Mouse (Mus musculus) neural tube, embryonic 14.5 days (tissue): ENCODE results near the gene Astn2. TPM values are rescaled to one million over a fixed set of nuclear protein-coding genes. Genes with fewer than 3 reads are reported as not detected.

Experiments used
- ATAC-seq: fragments of 200-750 bp; cut with Nextera tagmentation; 2 replicates; pipeline ENCODE4 v1.8.0; 2017; ENCODE audit warnings: low read depth, mild to moderate bottlenecking, moderate TSS enrichment, moderate library complexity
- H3K27ac ChIP-seq: fragments of 300-500 bp; sonication (generic); 2 replicates; pipeline ENCODE4 v1.5.1; 2014; ENCODE audit warnings: low read depth, mild to moderate bottlenecking, control low read depth, low read length, moderate library complexity, mixed read lengths
- H3K27me3 ChIP-seq: fragments of 300-500 bp; sonication (generic); 2 replicates; pipeline ENCODE4 v1.6.1; 2014; ENCODE audit warnings: low read length; ENCODE audit not compliant: control insufficient read depth, insufficient read depth
- H3K36me3 ChIP-seq: fragments of 300-500 bp; sonication (generic); 2 replicates; pipeline ENCODE4 v1.6.1; 2014; ENCODE audit warnings: low read length, mixed read lengths; ENCODE audit not compliant: control insufficient read depth, insufficient read depth
- H3K4me1 ChIP-seq: fragments of 300-500 bp; sonication (generic); 2 replicates; pipeline ENCODE4 v1.6.1; 2014; ENCODE audit warnings: low read length; ENCODE audit not compliant: control insufficient read depth, insufficient read depth
- H3K4me2 ChIP-seq: fragments of 300-500 bp; sonication (generic); 2 replicates; pipeline ENCODE4 v1.6.1; 2014; ENCODE audit warnings: mild to moderate bottlenecking, low read depth, low read length, control low read depth
- H3K4me3 ChIP-seq: fragments of 300-500 bp; sonication (generic); 2 replicates; pipeline ENCODE4 v1.5.1; 2014; ENCODE audit warnings: low read depth, low read length, control low read depth, mixed read lengths
- H3K9ac ChIP-seq: fragments of 300-500 bp; sonication (generic); replicated peaks from 2 replicates; pipeline ENCODE4 v1.6.1; 2014; ENCODE audit warnings: low read depth, mild to moderate bottlenecking, control low read depth, low read length, mixed read lengths
- H3K9me3 ChIP-seq: fragments of 300-500 bp; sonication (generic); 2 replicates; pipeline ENCODE4 v1.6.1; 2016; ENCODE audit warnings: low read length; ENCODE audit not compliant: control insufficient read depth
- WGBS: fragments of 180-500 bp; shearing (Covaris S2); extraction: QIAGEN DNeasy Blood & Tissue Kit; methylation state at CpG from one replicate; pipeline ENCODE4 v1.1.7; 2014; 5-methylcytosine and 5-hydroxymethylcytosine counted together
- polyA plus RNA-seq: library from polyadenylated mRNA; unstranded; fragments of >200 nt; fragmentation: Nextera tagmentation; extraction: Ambion mirVana; gene quantifications from 2 replicates; pipeline ENCODE4 v1.2.1, GENCODE M21; 2014

Gene Astn2
- polyA plus RNA-seq, 1 experiment from 2014 or later: 6.3 TPM

GRCm38 (mm10) chr4:65610896-65611295, 793.5 kb downstream of the Astn2 start:
- no peak for ATAC-seq
- H3K36me3 ChIP-seq: peaks cover 26% of the 10 kb centered on the region
- no peak overlapping the region for H3K4me2 ChIP-seq
- 18% methylated on average over 6 of the region's 6 CpGs for WGBS
- peaks cover 21% of the 10 kb centered on the region for H3K4me1 ChIP-seq
- H3K9me3 ChIP-seq: no peaks in the 10 kb centered on the region
- H3K27ac ChIP-seq: no peak overlapping the region
- H3K27me3 ChIP-seq: no peaks in the 10 kb centered on the region
- no peak overlapping the region for H3K4me3 ChIP-seq
- no peak overlapping the region for H3K9ac ChIP-seq

GRCm38 (mm10) chr4:65610329-65610728, 794.1 kb downstream of the Astn2 start:
- H3K4me1 ChIP-seq: peaks cover 22% of the 10 kb centered on the region
- H3K36me3 ChIP-seq: peaks cover 21% of the 10 kb centered on the region
- 66% methylated on average over 5 of the region's 5 CpGs for WGBS
- H3K4me3 ChIP-seq: no peak overlapping the region
- H3K4me2 ChIP-seq: no peak overlapping the region
- ATAC-seq: no peak
- no peak overlapping the region for H3K27ac ChIP-seq
- H3K27me3 ChIP-seq: no peaks in the 10 kb centered on the region
- H3K9ac ChIP-seq: no peak overlapping the region
- H3K9me3 ChIP-seq: no peaks in the 10 kb centered on the region

- 90% methylated on average over 4 of the region's 4 CpGs for WGBS
- Histone ChIP-seq H3K36me3 (peaks cover 1% of the 10 kb centered on the region; the same call in 1 of the 2 replicates), H3K4me1 (peaks cover 25% of the 10 kb centered on the region)
These were observed 796.3 kb downstream of the Astn2 start for GRCm38 (mm10) chr4:65608112-65608511.

GRCm38 (mm10) chr4:65607184-65607631, 797.2 kb downstream of the Astn2 start:
- no peak overlapping the region for H3K4me3 ChIP-seq
- peaks cover 25% of the 10 kb centered on the region for H3K4me1 ChIP-seq
- 84% methylated on average over 10 of the region's 10 CpGs for WGBS
- H3K9ac ChIP-seq: peak overlapping the region; percentile 8; the same call in 1 of the 2 replicates
- no peaks in the 10 kb centered on the region for H3K36me3 ChIP-seq
- no peaks in the 10 kb centered on the region for H3K27me3 ChIP-seq
- H3K27ac ChIP-seq: no peak overlapping the region
- ATAC-seq: no peak
- peak overlapping the region; percentile 63 for H3K4me2 ChIP-seq
- H3K9me3 ChIP-seq: no peaks in the 10 kb centered on the region

More at GRCm38 (mm10) chr4:65608112-65608511, 796.3 kb downstream of the Astn2 start:
- Histone ChIP-seq H3K4me3 (no peak overlapping the region), H3K4me2 (no peak overlapping the region), H3K27ac (no peak overlapping the region), H3K27me3 (no peaks in the 10 kb centered on the region), H3K9ac (no peak overlapping the region), H3K9me3 (no peaks in the 10 kb centered on the region)
- no peak for ATAC-seq

- Histone ChIP-seq H3K27me3 (no peaks in the 10 kb centered on the region), H3K4me3 (peak overlapping the region; percentile 73), H3K4me1 (peaks cover 21% of the 10 kb centered on the region), H3K4me2 (peak overlapping the region; percentile 63), H3K36me3 (no peaks in the 10 kb centered on the region), H3K9ac (peak overlapping the region; percentile 81), H3K27ac (peak overlapping the region; percentile 88), H3K9me3 (no peaks in the 10 kb centered on the region)
- under 1% methylated on average over 21 of the region's 21 CpGs for WGBS
- ATAC-seq: peak; percentile 91
These were observed 799.2 kb downstream of the Astn2 start for GRCm38 (mm10) chr4:65605151-65605702.

- Histone ChIP-seq H3K4me3 (peak within 1 kb of the TSS; percentile 73), H3K27ac (peak within 1 kb of the TSS; percentile 88), H3K4me1 (peaks cover 21% of the 10 kb centered on the region), H3K27me3 (no peaks in the 10 kb centered on the region), H3K9me3 (no peaks in the 10 kb centered on the region), H3K9ac (peak within 1 kb of the TSS; percentile 81), H3K36me3 (no peaks in the 10 kb centered on the region), H3K4me2 (peak within 1 kb of the TSS; percentile 63)
- peak; percentile 98 for ATAC-seq
- 4% methylated on average over 33 of the region's 33 CpGs for WGBS
These were observed 799.8 kb downstream of the Astn2 start, which contains the start of gene Trim32 for GRCm38 (mm10) chr4:65604504-65605150. Trim32 (plus strand) TSS chr4:65604986.

GRCm38 (mm10) chr4:65594601-65595369, 809.6 kb downstream of the Astn2 start:
- no peak overlapping the region for H3K4me3 ChIP-seq
- no peaks in the 10 kb centered on the region for H3K36me3 ChIP-seq
- no peak overlapping the region for H3K4me2 ChIP-seq
- no peak overlapping the region for H3K27ac ChIP-seq
- H3K27me3 ChIP-seq: no peaks in the 10 kb centered on the region
- ATAC-seq: no peak
- no peaks in the 10 kb centered on the region for H3K4me1 ChIP-seq
- H3K9ac ChIP-seq: no peak overlapping the region
- WGBS: 79% methylated on average over 5 of the region's 5 CpGs
- H3K9me3 ChIP-seq: no peaks in the 10 kb centered on the region

- Histone ChIP-seq H3K9ac (no peak overlapping the region), H3K27ac (no peak overlapping the region), H3K27me3 (no peaks in the 10 kb centered on the region), H3K4me2 (no peak overlapping the region), H3K4me3 (no peak overlapping the region), H3K4me1 (no peaks in the 10 kb centered on the region), H3K36me3 (no peaks in the 10 kb centered on the region), H3K9me3 (no peaks in the 10 kb centered on the region)
- peak; percentile 88 for ATAC-seq
These were observed 814.6 kb downstream of the Astn2 start for GRCm38 (mm10) chr4:65589780-65590179.

GRCm38 (mm10) chr4:65586947-65587346, 817.5 kb downstream of the Astn2 start:
- no peaks in the 10 kb centered on the region for H3K9me3 ChIP-seq
- no peak overlapping the region for H3K27ac ChIP-seq
- no peak overlapping the region for H3K4me3 ChIP-seq
- H3K4me2 ChIP-seq: no peak overlapping the region
- no peaks in the 10 kb centered on the region for H3K27me3 ChIP-seq
- H3K36me3 ChIP-seq: no peaks in the 10 kb centered on the region
- no peak for ATAC-seq
- no peaks in the 10 kb centered on the region for H3K4me1 ChIP-seq
- whole genome bisulfite sequencing: 58% methylated on average over 5 of the region's 5 CpGs
- no peak overlapping the region for H3K9ac ChIP-seq
